Mouse (Mus musculus) adrenal gland, postnatal 14 days (tissue): Measurements from ENCODE around the gene Pdcd6. TPM values are rescaled to one million over a fixed set of nuclear protein-coding genes. Genes with fewer than 3 reads are reported as not detected.
A peak's percentile ranks its signal among the peaks of the same experiment; 100 is the strongest.

Experiments
- DNase-seq: peaks from one replicate; pipeline ENCODE4 v3.0.0; 2021; ENCODE audit warnings: mixed read lengths
- long read RNA-seq, 2 experiments: library from polyadenylated mRNA; stranded (forward); transcript quantifications; one replicate each; pipeline ENCODE4 v2.0.0; 2021
- total RNA-seq: library from RNA; stranded (reverse); gene quantifications from 2 replicates; pipeline ENCODE4 v1.2.3, GENCODE M21; 2021

The Pdcd6 gene
- 127 and 129 TPM in 2 replicates for total RNA-seq
- long read RNA-seq, experiment 1, transcript Pdcd6-201 (6 exons, 1,131 nt): major isoform, 111 of 168 reads
- long read RNA-seq, experiment 1, transcript Pdcd6-203 (6 exons, 1,376 nt): minor isoform, 48 of 168 reads
- long read RNA-seq, experiment 1, partial matches to known transcripts: 3 of 168 reads
- long read RNA-seq, experiment 1, other reads (novel, unspliced or antisense): 6 of 168 reads
- long read RNA-seq, experiment 2, transcript Pdcd6-201 (6 exons, 1,131 nt): major isoform, 77 of 125 reads
- long read RNA-seq, experiment 2, transcript Pdcd6-203 (6 exons, 1,376 nt): minor isoform, 31 of 125 reads
- long read RNA-seq, experiment 2, partial matches to known transcripts: 2 of 125 reads
- long read RNA-seq, experiment 2, other reads (novel, unspliced or antisense): 15 of 125 reads

- peak; percentile 97 for DNase-seq
Observed at GRCm38 (mm10) chr13:74317170-74317849, at the start of gene Pdcd6. TSS of gene Pdcd6 (minus strand) at chr13:74317580.

- DNase-seq: peak; percentile 60
Observed at GRCm38 (mm10) chr13:74363859-74364235, 46.5 kb upstream of the Pdcd6 start, which contains the start of gene Lrrc14b. TSS of gene Lrrc14b (minus strand) at chr13:74364005.

- no peak for DNase-seq
Observed at GRCm38 (mm10) chr13:74363176-74363858, 45.9 kb upstream of the Pdcd6 start.

- DNase-seq: no peak
Observed at GRCm38 (mm10) chr13:74362218-74362617, 44.8 kb upstream of the Pdcd6 start.

- DNase-seq: no peak
Observed at GRCm38 (mm10) chr13:74356491-74356890, 39.1 kb upstream of the Pdcd6 start.

GRCm38 (mm10) chr13:74350435-74350906, 33.1 kb upstream of the Pdcd6 start:
- no peak for DNase-seq

- peak; percentile 98 for DNase-seq
Observed at GRCm38 (mm10) chr13:74349566-74350434, 32.4 kb upstream of the Pdcd6 start, which contains the start of the genes Sdha and Ccdc127. TSS of gene Sdha (minus strand) at chr13:74350280. TSS of gene Ccdc127 (plus strand) at chr13:74350309.

GRCm38 (mm10) chr13:74341036-74341435, 23.7 kb upstream of the Pdcd6 start:
- peak; percentile 67 for DNase-seq

- DNase-seq: no peak
Observed at GRCm38 (mm10) chr13:74329321-74329720, 11.9 kb upstream of the Pdcd6 start.

- no peak for DNase-seq
Observed at GRCm38 (mm10) chr13:74316789-74317169, 601 bp downstream of the Pdcd6 start.

GRCm38 (mm10) chr13:74316386-74316785, 994 bp downstream of the Pdcd6 start:
- no peak for DNase-seq

- no peak for DNase-seq
Observed at GRCm38 (mm10) chr13:74314616-74315015, 2.8 kb downstream of the Pdcd6 start.

GRCm38 (mm10) chr13:74305780-74306179, 11.6 kb downstream of the Pdcd6 start:
- DNase-seq: no peak

- peak; percentile 24 for DNase-seq
Observed at GRCm38 (mm10) chr13:74305380-74305779, 12.0 kb downstream of the Pdcd6 start.

GRCm38 (mm10) chr13:74302050-74303037, 15.0 kb downstream of the Pdcd6 start:
- peak; percentile 10 for DNase-seq

- DNase-seq: no peak
Observed at GRCm38 (mm10) chr13:74301607-74301984, 15.8 kb downstream of the Pdcd6 start.

GRCm38 (mm10) chr13:74300925-74301606, 16.3 kb downstream of the Pdcd6 start:
- DNase-seq: peak; percentile 83

GRCm38 (mm10) chr13:74296376-74296775, 21.0 kb downstream of the Pdcd6 start:
- no peak for DNase-seq

- DNase-seq: peak; percentile 78
Observed at GRCm38 (mm10) chr13:74292167-74292566, 25.2 kb downstream of the Pdcd6 start, which contains the start of gene Ahrr. TSS of gene Ahrr (minus strand) at chr13:74292331.

GRCm38 (mm10) chr13:74289646-74290045, 27.7 kb downstream of the Pdcd6 start:
- DNase-seq: no peak
